Mouse (Mus musculus): ENCODE data around the gene Gdi1. TPM values are rescaled to one million over a fixed set of nuclear protein-coding genes. Genes with fewer than 3 reads are reported as not detected.

Gdi1 gene
- 57.2 and 63.5 TPM in 2 replicates for polyA plus RNA-seq (2015; fragmentation: Nextera tagmentation; extraction: Ambion mirVana)

DNA sequence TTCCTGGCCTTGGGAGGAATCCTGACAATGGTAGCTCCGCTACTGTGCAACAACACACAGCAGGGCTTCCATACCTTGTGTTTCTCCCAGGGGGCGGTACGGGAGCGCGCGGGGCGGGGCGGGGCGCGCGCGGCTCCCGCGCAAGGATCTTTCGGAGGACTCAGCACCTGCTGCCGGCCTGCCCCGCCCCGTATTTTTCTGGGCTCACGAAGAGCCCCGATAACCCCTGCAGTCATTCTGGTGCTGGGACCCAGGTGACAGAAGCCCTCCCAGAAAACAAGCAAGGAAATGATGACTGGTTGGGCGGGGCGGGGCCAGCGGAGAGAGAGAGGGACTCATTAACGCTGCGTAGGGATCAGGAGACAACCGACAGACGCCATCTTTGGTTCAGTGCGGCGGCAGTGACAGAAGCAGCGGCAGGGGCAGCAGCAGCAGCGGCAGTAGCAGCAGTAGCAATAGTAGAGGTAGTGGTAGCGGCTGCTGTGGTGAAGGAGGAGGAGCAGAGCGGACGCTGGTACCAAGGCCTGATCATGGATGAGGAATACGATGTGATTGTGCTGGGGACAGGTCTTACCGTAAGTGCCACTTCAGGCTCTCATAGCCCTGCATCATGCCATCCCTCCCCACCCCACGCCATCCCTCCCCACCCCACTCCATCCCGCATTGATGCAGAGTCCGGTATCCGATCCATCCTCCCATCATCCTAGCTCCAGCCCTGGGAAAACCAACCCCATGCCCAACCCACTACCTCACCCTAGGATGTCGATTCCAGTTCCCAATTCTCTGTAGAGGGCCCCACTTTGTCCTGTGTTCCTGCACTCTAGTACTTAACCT is at the start of gene Gdi1:
Gene Gdi1, plus strand, starts transcription at position 132 of the 834 bp plus-strand sequence.
- Histone ChIP-seq H3K4me1 (ENCODE audit: control insufficient read depth, low read depth, low read length) (peaks cover 12% of the 10 kb centered on the region), H3K27me3 (ENCODE audit: control insufficient read depth, insufficient read depth, low read depth, low read length) (no peaks in the 10 kb centered on the region), H3K4me2 (ENCODE audit: low read depth, low read length) (peak within 1 kb of the TSS; percentile 68), H3K36me3 (ENCODE audit: control insufficient read depth, insufficient read depth) (peaks cover 41% of the 10 kb centered on the region), H3K4me3 (ENCODE audit: low read depth, low read length) (peak within 1 kb of the TSS; percentile 72), H3K9ac (ENCODE audit: low read depth, low read length) (peak within 1 kb of the TSS; percentile 59), H3K9me3 (replicated peaks; ENCODE audit: control insufficient read depth, low read length) (no peaks in the 10 kb centered on the region), H3K27ac (ENCODE audit: low read length) (peak within 1 kb of the TSS; percentile 86)
- peak; percentile 86 for ATAC-seq (ENCODE audit: low read depth)
- 21% methylated on average over 40 of the region's 41 CpGs for WGBS (ENCODE audit: insufficient replicate concordance)

DNA sequence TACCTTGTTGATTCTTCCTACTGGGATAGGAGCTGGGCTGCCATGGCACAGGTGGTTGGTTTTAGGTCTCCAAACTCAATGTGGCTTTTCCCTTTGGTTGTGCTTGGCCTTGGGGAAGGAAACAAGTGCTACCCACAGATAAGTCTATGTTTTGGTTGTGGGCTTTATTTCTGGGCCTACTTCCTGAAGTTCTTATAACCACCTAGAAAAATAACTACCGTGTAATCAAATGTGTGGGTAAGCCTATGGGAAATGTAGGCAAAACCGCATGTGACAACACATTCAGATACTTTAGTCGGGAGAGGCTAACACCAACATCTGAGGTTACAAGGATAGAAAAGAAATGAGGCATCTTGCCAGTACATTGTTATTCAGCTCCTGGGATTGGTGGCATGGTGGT is 47.1 kb upstream of the Gdi1 start:
- no peak for ATAC-seq (ENCODE audit: low read depth)
- WGBS (ENCODE audit: insufficient replicate concordance), result 62% methylated on average over 3 of the region's 3 CpGs
- Histone ChIP-seq H3K27ac (ENCODE audit: low read length) (no peak overlapping the region), H3K9me3 (replicated peaks; ENCODE audit: control insufficient read depth, low read length) (no peaks in the 10 kb centered on the region), H3K4me3 (ENCODE audit: low read depth, low read length) (no peak overlapping the region), H3K4me1 (ENCODE audit: control insufficient read depth, low read depth, low read length) (peaks cover 3% of the 10 kb centered on the region; the same call in 1 of the 2 replicates), H3K4me2 (ENCODE audit: low read depth, low read length) (no peak overlapping the region), H3K36me3 (ENCODE audit: control insufficient read depth, insufficient read depth) (peaks cover 4% of the 10 kb centered on the region; the same call in 1 of the 2 replicates), H3K9ac (ENCODE audit: low read depth, low read length) (no peak overlapping the region), H3K27me3 (ENCODE audit: control insufficient read depth, insufficient read depth, low read depth, low read length) (no peaks in the 10 kb centered on the region)

DNA sequence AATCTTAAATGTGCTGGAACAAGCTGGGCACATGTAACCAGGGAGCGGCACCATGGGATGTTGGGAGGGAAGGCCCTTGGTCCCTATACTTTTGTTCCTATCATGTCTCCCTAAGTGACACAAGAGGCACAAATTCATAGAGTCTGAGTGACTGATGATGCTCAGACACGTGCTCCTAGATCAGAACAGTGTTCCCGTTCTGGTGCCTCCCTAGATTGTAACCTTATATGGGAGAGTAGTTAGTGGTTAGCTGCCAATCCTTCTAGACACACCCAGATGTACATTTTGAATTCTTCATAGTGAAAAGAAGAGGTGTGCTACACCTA is 35.1 kb upstream of the Gdi1 start:
- peak overlapping the region; percentile 80 for H3K4me2 ChIP-seq (ENCODE audit: low read depth, low read length)
- peak overlapping the region; percentile 65 for H3K9ac ChIP-seq (ENCODE audit: low read depth, low read length)
- H3K27me3 ChIP-seq (ENCODE audit: control insufficient read depth, insufficient read depth, low read depth, low read length), result no peaks in the 10 kb centered on the region
- H3K4me3 ChIP-seq (ENCODE audit: low read depth, low read length), result peak overlapping the region; percentile 72
- ATAC-seq (ENCODE audit: low read depth), result no peak
- H3K4me1 ChIP-seq (ENCODE audit: control insufficient read depth, low read depth, low read length), result no peaks in the 10 kb centered on the region; the same call in 1 of the 2 replicates
- peaks cover 5% of the 10 kb centered on the region; the same call in 1 of the 2 replicates for H3K36me3 ChIP-seq (ENCODE audit: control insufficient read depth, insufficient read depth)
- H3K27ac ChIP-seq (ENCODE audit: low read length), result peak overlapping the region; percentile 92
- WGBS (ENCODE audit: insufficient replicate concordance), result 30% methylated on average over 3 of the region's 3 CpGs
- H3K9me3 ChIP-seq (replicated peaks; ENCODE audit: control insufficient read depth, low read length), result no peaks in the 10 kb centered on the region

DNA sequence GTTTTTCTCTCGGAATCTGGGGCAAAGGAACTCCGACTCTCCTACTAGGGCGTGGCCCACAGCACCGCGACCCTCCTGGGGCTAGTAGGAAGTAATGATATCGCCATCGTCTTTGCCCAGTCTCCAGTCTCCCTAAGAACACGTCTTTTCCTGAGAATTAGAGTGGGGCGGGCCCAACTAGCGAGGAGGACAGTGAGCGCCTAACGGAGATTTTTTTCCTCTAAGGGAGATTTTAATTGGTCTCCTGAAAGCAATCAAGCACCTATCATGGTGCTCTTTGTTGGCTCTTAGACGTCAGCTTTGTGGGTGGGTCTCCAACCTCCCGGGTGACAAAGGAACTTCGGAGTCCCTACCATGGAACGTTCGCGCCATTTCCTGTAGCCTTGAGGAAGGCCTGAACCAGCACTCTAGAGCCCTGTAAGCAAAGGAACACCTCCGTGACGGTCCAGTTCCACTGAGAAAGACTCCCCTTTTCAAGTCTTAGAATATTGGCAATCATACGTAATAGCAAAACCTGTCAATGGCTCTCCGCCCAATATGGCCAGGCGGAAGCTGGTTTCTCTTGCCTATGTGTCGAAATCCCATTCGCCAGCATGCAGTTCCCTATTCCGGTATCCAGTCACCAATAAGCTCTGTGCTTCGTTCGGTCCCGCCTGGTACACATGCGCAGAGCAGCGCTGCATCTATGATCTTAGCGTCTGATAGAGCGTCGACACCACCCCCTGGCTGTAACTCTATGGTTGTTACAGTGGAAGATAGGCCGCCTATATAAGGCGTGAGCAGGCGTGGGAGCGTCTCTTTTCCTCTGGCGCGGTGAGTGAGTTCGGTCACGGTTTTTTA is 34.5 kb upstream of the Gdi1 start, which contains the start of gene Rpl10:
Gene Rpl10, plus strand, starts transcription at position 751 of the 840 bp plus-strand sequence.
- 19% methylated on average over 42 of the region's 42 CpGs for WGBS (ENCODE audit: insufficient replicate concordance)

DNA sequence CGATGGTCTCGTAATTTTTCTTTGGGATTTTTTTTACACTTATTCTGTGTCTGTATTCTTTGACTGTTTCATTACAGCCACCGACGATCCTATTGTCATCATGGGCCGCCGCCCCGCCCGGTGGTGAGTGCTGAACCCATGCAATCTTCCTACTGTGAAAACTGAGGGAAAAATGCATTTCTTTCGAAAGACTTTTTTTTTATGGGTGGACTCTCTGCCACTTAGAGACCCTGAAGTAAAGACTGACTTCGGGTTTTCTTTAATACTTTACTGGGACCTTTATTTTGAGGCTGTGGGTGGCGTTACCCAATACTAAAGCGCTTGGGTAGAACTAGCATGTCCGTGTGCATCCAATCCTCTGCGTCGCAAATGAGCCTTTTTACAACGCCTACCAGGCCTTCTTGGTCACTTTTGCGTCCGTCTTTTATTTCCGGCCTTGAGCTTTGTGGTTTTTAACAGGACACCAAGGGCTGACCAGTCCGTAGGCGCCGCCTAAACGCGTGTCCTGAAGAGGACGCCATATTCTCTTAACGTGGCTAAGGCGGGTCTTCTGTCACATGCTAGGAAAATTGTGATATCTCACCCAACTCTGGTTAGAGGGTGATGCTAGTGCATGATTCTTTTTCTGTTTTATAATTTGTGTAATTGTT is 33.8 kb upstream of the Gdi1 start:
- H3K4me1 ChIP-seq (ENCODE audit: control insufficient read depth, low read depth, low read length), result no peaks in the 10 kb centered on the region; the same call in 1 of the 2 replicates
- H3K9ac ChIP-seq (ENCODE audit: low read depth, low read length), result peak overlapping the region; percentile 72
- H3K36me3 ChIP-seq (ENCODE audit: control insufficient read depth, insufficient read depth), result peaks cover 5% of the 10 kb centered on the region; the same call in 1 of the 2 replicates
- 18% methylated on average over 27 of the region's 27 CpGs for WGBS (ENCODE audit: insufficient replicate concordance)
- no peaks in the 10 kb centered on the region for H3K9me3 ChIP-seq (replicated peaks; ENCODE audit: control insufficient read depth, low read length)
- peak overlapping the region; percentile 75 for H3K27ac ChIP-seq (ENCODE audit: low read length)
- H3K27me3 ChIP-seq (ENCODE audit: control insufficient read depth, insufficient read depth, low read depth, low read length), result no peaks in the 10 kb centered on the region
- H3K4me3 ChIP-seq (ENCODE audit: low read depth, low read length), result peak overlapping the region; percentile 72
- ATAC-seq (ENCODE audit: low read depth), result no peak
- peak overlapping the region; percentile 61 for H3K4me2 ChIP-seq (ENCODE audit: low read depth, low read length)

More for the DNA sequence above, 34.5 kb upstream of the Gdi1 start, which contains the start of gene Rpl10:
- Histone ChIP-seq H3K36me3 (ENCODE audit: control insufficient read depth, insufficient read depth) (peaks cover 5% of the 10 kb centered on the region; the same call in 1 of the 2 replicates), H3K4me1 (ENCODE audit: control insufficient read depth, low read depth, low read length) (no peaks in the 10 kb centered on the region; the same call in 1 of the 2 replicates), H3K9me3 (replicated peaks; ENCODE audit: control insufficient read depth, low read length) (no peaks in the 10 kb centered on the region), H3K4me2 (ENCODE audit: low read depth, low read length) (peak within 1 kb of the TSS; percentile 80), H3K4me3 (ENCODE audit: low read depth, low read length) (peak within 1 kb of the TSS; percentile 72), H3K27me3 (ENCODE audit: control insufficient read depth, insufficient read depth, low read depth, low read length) (no peaks in the 10 kb centered on the region), H3K9ac (ENCODE audit: low read depth, low read length) (peak within 1 kb of the TSS; percentile 72), H3K27ac (ENCODE audit: low read length) (peak within 1 kb of the TSS; percentile 92)
- peak; percentile 95 for ATAC-seq (ENCODE audit: low read depth)

DNA sequence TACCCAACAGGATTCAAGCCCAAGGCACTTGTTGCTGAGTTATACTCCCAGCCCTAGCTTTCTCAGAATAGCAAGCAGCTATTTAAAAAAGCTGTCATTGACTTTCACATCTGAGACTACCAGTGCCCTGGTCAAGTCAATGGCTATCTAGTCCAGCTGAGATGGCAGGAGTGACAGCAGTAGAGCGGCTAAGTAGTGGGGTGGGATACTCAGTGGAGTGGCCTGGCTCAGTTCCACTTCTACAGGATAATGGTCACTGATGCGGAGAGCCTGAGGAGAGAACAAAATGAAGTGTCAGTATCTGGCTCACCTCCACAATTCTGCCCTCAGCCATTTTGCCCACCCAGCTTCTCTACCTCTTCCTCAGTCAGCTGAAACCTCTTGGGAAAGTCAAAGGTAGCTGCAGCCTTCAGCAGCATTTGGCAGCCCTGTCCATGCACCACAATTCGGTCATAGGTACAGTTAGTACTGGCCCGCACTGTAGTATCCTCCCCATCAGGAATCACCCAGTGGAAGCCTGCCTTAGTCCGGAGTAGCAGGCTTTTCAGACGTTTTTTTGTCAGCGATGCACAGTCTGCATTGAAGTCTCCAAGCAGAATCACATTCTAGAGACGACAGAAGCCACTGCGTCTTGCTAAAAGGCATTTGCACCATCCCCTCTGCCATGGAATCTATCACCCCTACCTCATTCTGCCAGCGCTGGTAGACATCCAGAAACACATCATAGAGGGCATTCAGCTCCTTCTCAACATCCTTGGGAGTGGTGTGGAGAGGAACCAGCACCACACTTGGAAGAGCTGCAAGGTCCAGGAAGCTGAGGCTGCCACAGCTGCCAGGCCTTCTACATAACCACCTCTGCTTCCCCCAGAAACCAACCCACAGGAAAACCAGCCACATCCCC is 31.1 kb upstream of the Gdi1 start:
- no peak for ATAC-seq (ENCODE audit: low read depth)
- no peaks in the 10 kb centered on the region; the same call in 1 of the 2 replicates for H3K4me1 ChIP-seq (ENCODE audit: control insufficient read depth, low read depth, low read length)
- no peak overlapping the region for H3K4me2 ChIP-seq (ENCODE audit: low read depth, low read length)
- H3K9ac ChIP-seq (ENCODE audit: low read depth, low read length), result no peak overlapping the region
- H3K27ac ChIP-seq (ENCODE audit: low read length), result peak overlapping the region; percentile 19
- WGBS (ENCODE audit: insufficient replicate concordance), result 28% methylated on average over 10 of the region's 10 CpGs
- H3K36me3 ChIP-seq (ENCODE audit: control insufficient read depth, insufficient read depth), result peaks cover 5% of the 10 kb centered on the region
- no peak overlapping the region for H3K4me3 ChIP-seq (ENCODE audit: low read depth, low read length)
- H3K9me3 ChIP-seq (replicated peaks; ENCODE audit: control insufficient read depth, low read length), result no peaks in the 10 kb centered on the region
- H3K27me3 ChIP-seq (ENCODE audit: control insufficient read depth, insufficient read depth, low read depth, low read length), result no peaks in the 10 kb centered on the region

DNA sequence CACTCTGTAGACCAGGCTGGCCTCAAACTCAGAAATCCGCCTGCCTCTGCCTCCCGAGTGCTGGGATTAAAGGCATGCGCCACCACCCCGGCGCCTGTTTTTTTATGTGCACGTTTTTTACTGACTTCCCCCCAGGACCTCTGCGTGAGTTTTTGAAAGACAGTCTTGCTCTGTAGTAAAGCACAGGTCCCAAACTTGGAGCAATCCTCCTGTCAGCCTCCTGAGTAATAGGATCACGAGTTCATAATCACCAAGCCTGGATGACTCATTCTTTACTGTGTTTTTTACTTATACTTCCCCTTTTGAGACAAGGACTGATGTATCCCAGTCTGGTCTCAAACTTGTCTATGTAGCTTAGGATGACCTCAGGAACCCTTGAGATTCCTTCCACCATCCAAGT is 26.9 kb upstream of the Gdi1 start:
- Histone ChIP-seq H3K9me3 (replicated peaks; ENCODE audit: control insufficient read depth, low read length) (no peaks in the 10 kb centered on the region), H3K27me3 (ENCODE audit: control insufficient read depth, insufficient read depth, low read depth, low read length) (no peaks in the 10 kb centered on the region), H3K27ac (ENCODE audit: low read length) (no peak overlapping the region), H3K36me3 (ENCODE audit: control insufficient read depth, insufficient read depth) (peaks cover 5% of the 10 kb centered on the region), H3K4me3 (ENCODE audit: low read depth, low read length) (no peak overlapping the region), H3K9ac (ENCODE audit: low read depth, low read length) (no peak overlapping the region), H3K4me1 (ENCODE audit: control insufficient read depth, low read depth, low read length) (no peaks in the 10 kb centered on the region; the same call in 1 of the 2 replicates), H3K4me2 (ENCODE audit: low read depth, low read length) (no peak overlapping the region)
- WGBS (ENCODE audit: insufficient replicate concordance), result 42% methylated on average over 7 of the region's 8 CpGs
- no peak for ATAC-seq (ENCODE audit: low read depth)

All from liver, embryonic 16.5 days (tissue).